Mouse (Mus musculus) forebrain, embryonic 11.5 days (tissue): ENCODE data around the gene Shq1. TPM values are rescaled to one million over a fixed set of nuclear protein-coding genes. Genes with fewer than 3 reads are reported as not detected.
A peak's percentile ranks its signal among the peaks of the same experiment; 100 is the strongest.

Experiments
- ATAC-seq: fragments of 200-750 bp; cut with Nextera tagmentation; replicated peaks from 2 replicates; pipeline ENCODE4 v1.8.0; 2017; ENCODE audit warnings: moderate TSS enrichment; ENCODE audit not compliant: low FRiP score
- DNase-seq: peaks from one replicate; pipeline ENCODE4 v3.0.0-alpha.2; 2017; ENCODE audit warnings: low spot score
- H3K27ac ChIP-seq: fragments of 300-500 bp; sonication (generic); 2 replicates; pipeline ENCODE4 v1.5.1; 2014; ENCODE audit warnings: low read depth, low read length
- H3K27me3 ChIP-seq: fragments of 300-500 bp; sonication (generic); 2 replicates; pipeline ENCODE4 v1.6.1; 2014; ENCODE audit warnings: mild to moderate bottlenecking, low read length, mixed read lengths; ENCODE audit not compliant: control insufficient read depth, insufficient read depth
- H3K36me3 ChIP-seq: fragments of 300-500 bp; sonication (generic); 2 replicates; pipeline ENCODE4 v1.6.1; 2014; ENCODE audit warnings: mild to moderate bottlenecking, low read length, moderate library complexity, mixed read lengths; ENCODE audit not compliant: control insufficient read depth, insufficient read depth
- H3K4me1 ChIP-seq: fragments of 300-500 bp; sonication (generic); replicated peaks from 2 replicates; pipeline ENCODE4 v1.6.1; 2014; ENCODE audit warnings: low read length, mixed read lengths; ENCODE audit not compliant: control insufficient read depth, insufficient read depth
- H3K4me2 ChIP-seq: fragments of 300-500 bp; sonication (generic); 2 replicates; pipeline ENCODE4 v1.6.1; 2014; ENCODE audit warnings: low read depth, mild to moderate bottlenecking, low read length, moderate library complexity, mixed read lengths; ENCODE audit not compliant: severe bottlenecking
- H3K4me3 ChIP-seq: fragments of 300-500 bp; sonication (generic); 2 replicates; pipeline ENCODE4 v1.5.1; 2014; ENCODE audit warnings: low read depth, low read length
- H3K9ac ChIP-seq: fragments of 300-500 bp; sonication (generic); 2 replicates; pipeline ENCODE4 v1.6.1; 2014; ENCODE audit warnings: low read length
- H3K9me3 ChIP-seq: fragments of 300-500 bp; sonication (generic); 2 replicates; pipeline ENCODE4 v1.6.1; 2016; ENCODE audit warnings: low read length, mixed read lengths; ENCODE audit not compliant: control insufficient read depth
- WGBS: fragments of 180-500 bp; shearing (Covaris S2); extraction: QIAGEN DNeasy Blood & Tissue Kit; methylation state at CpG from one replicate; pipeline ENCODE4 v1.1.7; 2014; 5-methylcytosine and 5-hydroxymethylcytosine counted together
- polyA plus RNA-seq: library from polyadenylated mRNA; unstranded; fragments of >200 nt; fragmentation: Nextera tagmentation; extraction: Ambion mirVana; gene quantifications from 2 replicates; pipeline ENCODE4 v1.2.1, GENCODE M21; 2014

The Shq1 gene
- polyA plus RNA-seq, 1 experiment from 2014 or later: 17.6 TPM

- Histone ChIP-seq H3K27me3 (no peaks in the 10 kb centered on the region), H3K4me1 (no peaks in the 10 kb centered on the region), H3K4me3 (no peak overlapping the region), H3K9me3 (no peaks in the 10 kb centered on the region), H3K36me3 (no peaks in the 10 kb centered on the region), H3K4me2 (no peak overlapping the region), H3K27ac (no peak overlapping the region), H3K9ac (no peak overlapping the region)
- ATAC-seq (no peak), DNase-seq (no peak)
- 94% methylated on average over 2 of the region's 2 CpGs for WGBS
These were observed 7.7 kb upstream of the Shq1 start for GRCm38 (mm10) chr6:100678636-100679035.

GRCm38 (mm10) chr6:100676461-100676860, 5.5 kb upstream of the Shq1 start:
- ATAC-seq (no peak), DNase-seq (no peak)
- no peak overlapping the region for H3K9ac ChIP-seq
- no peaks in the 10 kb centered on the region for H3K36me3 ChIP-seq
- H3K27me3 ChIP-seq: no peaks in the 10 kb centered on the region; the same call in 1 of the 2 replicates
- H3K27ac ChIP-seq: no peak overlapping the region
- no peaks in the 10 kb centered on the region for H3K4me1 ChIP-seq
- H3K9me3 ChIP-seq: no peaks in the 10 kb centered on the region
- WGBS: 91% methylated on average over 6 of the region's 7 CpGs
- no peak overlapping the region for H3K4me2 ChIP-seq
- no peak overlapping the region for H3K4me3 ChIP-seq

GRCm38 (mm10) chr6:100674974-100675373, 4.0 kb upstream of the Shq1 start:
- Histone ChIP-seq H3K4me1 (no peaks in the 10 kb centered on the region), H3K4me2 (no peak overlapping the region), H3K9ac (no peak overlapping the region), H3K27ac (no peak overlapping the region), H3K36me3 (no peaks in the 10 kb centered on the region), H3K9me3 (no peaks in the 10 kb centered on the region), H3K4me3 (no peak overlapping the region), H3K27me3 (no peaks in the 10 kb centered on the region; the same call in 1 of the 2 replicates)
- 27% methylated on average over 6 of the region's 6 CpGs for WGBS
- DNase-seq (no peak), ATAC-seq (no peak)

GRCm38 (mm10) chr6:100671401-100671800, 444 bp upstream of the Shq1 start:
- ATAC-seq: 0 out of 2 replicates have a peak, but pooled peaks have one; percentile 8
- H3K4me3 ChIP-seq: peak overlapping the region; percentile 92
- 13% methylated on average over 7 of the region's 7 CpGs for WGBS
- H3K4me2 ChIP-seq: peak overlapping the region; percentile 89
- H3K36me3 ChIP-seq: no peaks in the 10 kb centered on the region
- H3K9me3 ChIP-seq: no peaks in the 10 kb centered on the region
- DNase-seq: no peak
- H3K9ac ChIP-seq: no peak overlapping the region; the same call in 1 of the 2 replicates
- H3K27me3 ChIP-seq: no peaks in the 10 kb centered on the region; the same call in 1 of the 2 replicates
- no peak overlapping the region for H3K27ac ChIP-seq
- H3K4me1 ChIP-seq: no peaks in the 10 kb centered on the region

- no peaks in the 10 kb centered on the region; the same call in 1 of the 2 replicates for H3K27me3 ChIP-seq
- peak overlapping the region; percentile 92 for H3K4me3 ChIP-seq
- H3K4me1 ChIP-seq: no peaks in the 10 kb centered on the region
- H3K36me3 ChIP-seq: no peaks in the 10 kb centered on the region
- DNase-seq (peak; percentile 71), ATAC-seq (peak; percentile 67)
- H3K9me3 ChIP-seq: no peaks in the 10 kb centered on the region
- peak overlapping the region; percentile 89 for H3K4me2 ChIP-seq
- H3K27ac ChIP-seq: no peak overlapping the region
- under 1% methylated on average over 32 of the region's 32 CpGs for WGBS
- peak overlapping the region; percentile 75 for H3K9ac ChIP-seq
These were observed 551 bp downstream of the Shq1 start for GRCm38 (mm10) chr6:100670370-100670841.

- Histone ChIP-seq H3K4me3 (no peak overlapping the region), H3K27me3 (no peaks in the 10 kb centered on the region; the same call in 1 of the 2 replicates), H3K27ac (no peak overlapping the region), H3K4me2 (no peak overlapping the region), H3K36me3 (no peaks in the 10 kb centered on the region; the same call in 1 of the 2 replicates), H3K4me1 (no peaks in the 10 kb centered on the region), H3K9me3 (no peaks in the 10 kb centered on the region), H3K9ac (no peak overlapping the region)
- WGBS: 82% methylated on average over 2 of the region's 2 CpGs
- DNase-seq: no peak
- ATAC-seq: no peak
These were observed 2.1 kb downstream of the Shq1 start for GRCm38 (mm10) chr6:100668858-100669257.

GRCm38 (mm10) chr6:100667644-100668043, 3.3 kb downstream of the Shq1 start:
- no peak overlapping the region for H3K4me2 ChIP-seq
- no peak overlapping the region for H3K4me3 ChIP-seq
- peaks cover 3% of the 10 kb centered on the region; the same call in 1 of the 2 replicates for H3K36me3 ChIP-seq
- no peaks in the 10 kb centered on the region for H3K4me1 ChIP-seq
- no peaks in the 10 kb centered on the region for H3K9me3 ChIP-seq
- no peak overlapping the region for H3K9ac ChIP-seq
- no peak for DNase-seq
- 89% methylated on average over 8 of the region's 8 CpGs for WGBS
- no peak for ATAC-seq
- no peaks in the 10 kb centered on the region; the same call in 1 of the 2 replicates for H3K27me3 ChIP-seq
- no peak overlapping the region for H3K27ac ChIP-seq

- 81% methylated on average over 6 of the region's 6 CpGs for WGBS
These were observed 8.7 kb downstream of the Shq1 start for GRCm38 (mm10) chr6:100662224-100662623.

GRCm38 (mm10) chr6:100660395-100660794, 10.6 kb downstream of the Shq1 start:
- Histone ChIP-seq H3K9me3 (no peaks in the 10 kb centered on the region), H3K27me3 (no peaks in the 10 kb centered on the region), H3K27ac (no peak overlapping the region), H3K9ac (no peak overlapping the region), H3K36me3 (peaks cover 3% of the 10 kb centered on the region; the same call in 1 of the 2 replicates), H3K4me2 (no peak overlapping the region), H3K4me3 (no peak overlapping the region), H3K4me1 (no peaks in the 10 kb centered on the region)
- 92% methylated on average over 5 of the region's 5 CpGs for WGBS
- DNase-seq: no peak
- no peak for ATAC-seq

More at GRCm38 (mm10) chr6:100662224-100662623, 8.7 kb downstream of the Shq1 start:
- Histone ChIP-seq H3K4me3 (no peak overlapping the region), H3K27me3 (no peaks in the 10 kb centered on the region), H3K27ac (no peak overlapping the region), H3K4me1 (no peaks in the 10 kb centered on the region), H3K36me3 (peaks cover 3% of the 10 kb centered on the region; the same call in 1 of the 2 replicates), H3K9me3 (no peaks in the 10 kb centered on the region), H3K9ac (no peak overlapping the region), H3K4me2 (no peak overlapping the region)
- ATAC-seq (no peak), DNase-seq (no peak)
